Mouse (Mus musculus) frontal cortex, postnatal 14 days (tissue): ENCODE data around the gene Arhgdia.

Experiments used
- DNase-seq, 2 experiments: peaks; one replicate each; pipeline ENCODE4 v3.0.0; 2022; ENCODE audit warnings: low spot score in 2 of 2

The Arhgdia gene

GRCm38 (mm10) chr11:120550810-120551440, 30.5 kb downstream of the Arhgdia start, which contains the start of gene Ppp1r27:
TSS of gene Ppp1r27 (minus strand) at chr11:120551132.
- no peak for DNase-seq

- no peak for DNase-seq
These were observed 31.2 kb downstream of the Arhgdia start for GRCm38 (mm10) chr11:120549986-120550809.

- DNase-seq, result peak; percentile 75 to 88
These were observed 32.1 kb downstream of the Arhgdia start, which contains the start of gene Mcrip1 for GRCm38 (mm10) chr11:120549168-120549945. TSS of gene Mcrip1 (minus strand) at chr11:120549727.

GRCm38 (mm10) chr11:120548786-120549167, 32.6 kb downstream of the Arhgdia start:
- no peak for DNase-seq

- DNase-seq, result no peak
These were observed 33.2 kb downstream of the Arhgdia start for GRCm38 (mm10) chr11:120548214-120548613.

GRCm38 (mm10) chr11:120547469-120547868, 34.0 kb downstream of the Arhgdia start:
- no peak for DNase-seq

- DNase-seq, result no peak
These were observed 35.5 kb downstream of the Arhgdia start for GRCm38 (mm10) chr11:120545964-120546363.

- DNase-seq, result no peak
These were observed 39.0 kb downstream of the Arhgdia start for GRCm38 (mm10) chr11:120542376-120542775.

GRCm38 (mm10) chr11:120541907-120542306, 39.5 kb downstream of the Arhgdia start:
- no peak for DNase-seq

- DNase-seq, result no peak
These were observed 42.0 kb downstream of the Arhgdia start for GRCm38 (mm10) chr11:120539285-120540014.

- DNase-seq, result no peak
These were observed 42.5 kb downstream of the Arhgdia start for GRCm38 (mm10) chr11:120538955-120539284.

GRCm38 (mm10) chr11:120538485-120538884, 42.9 kb downstream of the Arhgdia start:
- DNase-seq, result no peak

- DNase-seq, result no peak
These were observed 45.6 kb downstream of the Arhgdia start for GRCm38 (mm10) chr11:120535804-120536203.

- no peak for DNase-seq
These were observed 46.3 kb downstream of the Arhgdia start for GRCm38 (mm10) chr11:120535145-120535544.

GRCm38 (mm10) chr11:120534093-120534492, 47.3 kb downstream of the Arhgdia start:
- no peak for DNase-seq

- DNase-seq, result no peak
These were observed 49.8 kb downstream of the Arhgdia start for GRCm38 (mm10) chr11:120531646-120532045.

GRCm38 (mm10) chr11:120530085-120530964, 51.1 kb downstream of the Arhgdia start, which contains the start of gene Gcgr:
TSS of gene Gcgr (plus strand) at chr11:120530699.
- DNase-seq, result no peak

GRCm38 (mm10) chr11:120528903-120529302, 52.5 kb downstream of the Arhgdia start:
- no peak for DNase-seq
